Mouse (Mus musculus): Measurements from ENCODE around the gene Rad23a.
A peak's percentile ranks its signal among the peaks of the same experiment; 100 is the strongest.

The Rad23a gene

GRCm38 (mm10) chr8:84813059-84813458 lies 27.4 kb downstream of the Rad23a start:
- peak; percentile 79 for DNase-seq (ENCODE audit: low spot score)

DNA sequence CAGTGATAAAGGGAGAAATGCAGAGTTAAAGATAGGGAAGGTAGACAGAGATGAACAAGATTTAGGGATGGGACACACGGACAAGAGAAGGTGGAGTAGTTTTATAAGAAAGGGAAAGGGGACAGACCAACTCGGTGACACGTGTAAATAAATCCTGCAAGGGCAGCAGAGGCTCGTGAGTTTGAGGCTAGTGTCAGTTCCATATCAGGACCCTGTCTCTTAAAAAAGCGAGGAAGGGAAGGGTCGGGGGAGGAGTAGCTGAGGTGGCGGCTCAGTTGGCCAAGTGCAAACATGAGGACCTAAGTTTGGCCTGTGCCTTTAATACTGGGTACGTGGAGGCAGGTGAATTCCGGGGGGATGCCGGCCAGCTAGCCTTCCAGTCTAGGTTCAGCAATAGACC lies 29.2 kb downstream of the Rad23a start:
- DNase-seq (ENCODE audit: low spot score), result no peak

- DNase-seq (ENCODE audit: low spot score), result peak; percentile 82
Observed at GRCm38 (mm10) chr8:84810896-84811295, 29.6 kb downstream of the Rad23a start.

DNA sequence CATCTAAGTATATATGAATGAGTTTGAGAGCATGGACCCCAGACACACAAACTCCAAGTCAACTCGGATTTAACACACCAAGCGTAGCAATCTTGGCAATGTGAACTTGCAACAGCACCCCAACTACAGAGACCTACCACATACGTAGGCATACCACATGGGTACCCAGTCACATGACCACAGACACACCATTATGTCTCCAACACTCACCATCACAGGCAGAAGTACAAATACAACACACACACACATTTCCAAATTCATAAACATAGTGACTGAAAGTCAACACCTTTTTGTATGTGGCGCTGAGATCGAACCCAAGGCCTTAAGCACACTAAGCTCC lies 30.6 kb downstream of the Rad23a start:
- no peak for DNase-seq (ENCODE audit: low spot score)

DNA sequence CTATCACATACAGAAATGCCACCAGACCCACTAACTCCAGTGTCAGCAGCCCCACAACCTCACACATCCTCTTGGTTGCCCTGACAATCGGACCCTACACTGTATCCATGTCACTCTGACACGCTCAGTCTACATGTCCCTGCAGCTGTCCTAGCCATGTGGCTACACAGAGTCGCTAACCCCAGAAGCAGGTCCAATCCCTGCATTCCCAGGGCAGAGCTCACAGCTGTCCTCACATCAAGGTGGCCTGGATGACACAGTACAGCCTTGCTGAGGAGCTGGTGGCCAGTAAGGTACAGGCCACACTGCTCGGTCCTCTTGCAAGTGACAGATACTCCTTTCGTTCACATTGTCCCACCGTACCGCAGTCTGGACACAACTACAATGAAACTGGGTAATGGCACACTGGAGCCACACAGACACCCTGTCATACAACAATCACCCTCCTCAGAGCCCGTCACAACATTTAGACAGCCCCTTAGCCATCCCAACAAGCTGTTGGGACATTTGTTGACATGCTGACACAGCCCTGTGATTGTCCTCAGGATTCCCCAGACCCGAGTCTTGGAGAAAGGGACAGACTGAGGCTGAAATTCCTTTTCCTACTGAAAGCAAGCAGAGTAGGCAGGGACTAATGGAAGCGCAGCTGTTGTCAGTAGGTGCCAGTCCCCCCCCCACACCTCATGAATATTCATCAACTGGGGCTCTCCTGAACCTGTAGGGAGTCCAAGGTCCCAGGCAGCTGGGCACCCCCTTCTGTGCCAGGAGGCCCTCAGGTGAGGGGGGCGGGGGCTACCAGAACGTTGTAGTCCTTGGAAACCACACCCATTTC lies 31.1 kb downstream of the Rad23a start:
- no peak for DNase-seq (ENCODE audit: low spot score)

- DNase-seq (ENCODE audit: low spot score), result no peak
Observed at GRCm38 (mm10) chr8:84806031-84806430, 34.4 kb downstream of the Rad23a start.

DNA sequence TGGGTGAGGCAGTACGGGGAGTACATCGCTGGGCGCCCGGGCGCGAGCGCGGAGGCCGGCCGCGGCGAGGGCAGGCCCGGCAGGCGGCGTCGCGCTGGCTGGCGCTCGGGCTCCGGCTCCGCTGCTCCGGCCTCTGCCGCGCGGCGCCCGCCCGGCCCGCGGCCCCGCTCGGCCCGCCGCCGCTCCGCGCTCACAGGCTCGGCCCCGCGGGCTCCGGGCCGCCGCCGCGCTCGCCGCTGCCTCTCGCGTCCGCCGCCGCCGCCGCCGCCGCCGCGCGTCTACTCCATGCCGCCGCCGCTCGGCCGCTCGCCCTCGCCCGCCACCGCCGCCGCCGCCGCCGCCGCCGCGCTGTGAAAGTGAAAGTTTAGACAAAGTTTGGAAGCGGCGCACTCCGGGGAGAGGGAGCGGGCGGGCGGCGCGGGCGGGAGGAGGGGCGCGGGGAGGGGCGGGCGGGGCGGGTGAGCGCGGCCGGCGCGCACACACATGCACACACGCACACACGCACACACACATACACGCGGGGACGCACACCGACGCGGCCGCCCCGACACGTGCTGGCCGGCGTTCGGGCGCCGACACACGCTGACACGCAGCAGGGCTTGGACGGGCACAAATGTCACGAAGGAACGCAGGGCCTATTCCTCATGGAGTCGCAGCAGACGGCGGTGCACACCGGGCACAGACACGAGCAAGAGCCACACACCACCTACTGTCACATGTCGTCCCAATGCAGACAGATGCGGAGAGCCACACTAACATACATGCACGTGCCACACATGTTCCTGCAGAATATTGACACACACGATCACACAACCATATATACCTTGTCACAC lies 40.2 kb downstream of the Rad23a start, which contains the start of gene Nfix:
Gene Nfix, minus strand, starts transcription at position 346 of the 833 bp plus-strand sequence.
- DNase-seq (ENCODE audit: low spot score), result peak; percentile 43

DNA sequence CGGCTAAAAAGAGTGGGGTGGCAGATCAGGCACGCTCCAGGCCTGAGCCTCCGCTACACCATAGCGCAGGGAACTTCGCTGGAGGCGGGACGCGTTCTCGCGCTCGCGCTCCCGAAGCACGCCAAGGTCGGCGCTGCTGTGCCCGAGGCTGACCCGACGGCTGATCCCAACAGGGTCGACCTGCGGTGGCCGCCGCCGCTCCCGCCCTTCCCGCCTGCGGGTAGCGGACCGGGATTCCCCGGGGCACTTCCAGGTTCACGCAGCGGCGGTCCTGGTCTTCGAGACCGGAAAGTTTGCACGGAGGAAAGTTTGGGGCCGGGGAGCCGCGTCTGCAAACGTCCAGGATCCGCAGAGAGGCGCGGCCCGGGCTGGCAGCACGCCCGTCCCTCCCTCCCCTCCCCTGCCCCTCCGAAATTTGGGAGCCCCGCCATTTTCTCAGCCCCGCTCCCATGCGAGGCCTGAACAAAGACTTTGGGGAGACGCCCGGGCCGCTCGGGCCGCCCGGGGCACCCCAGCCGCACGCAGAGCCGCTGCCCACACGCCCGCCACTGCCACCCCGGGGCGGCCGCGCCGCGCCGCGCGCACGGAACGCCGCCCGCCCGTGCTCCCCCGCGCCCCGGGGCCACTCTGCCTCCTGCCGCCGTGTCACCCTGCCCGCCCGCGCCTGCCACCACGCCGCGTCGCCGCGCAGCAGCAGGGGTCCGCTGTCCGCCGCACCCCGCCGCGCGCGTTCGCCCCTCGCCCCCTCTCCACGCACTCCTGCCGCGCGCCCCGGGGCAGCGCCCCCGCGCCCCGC lies 41.1 kb downstream of the Rad23a start:
- DNase-seq (ENCODE audit: low spot score), result peak; percentile 9

DNA sequence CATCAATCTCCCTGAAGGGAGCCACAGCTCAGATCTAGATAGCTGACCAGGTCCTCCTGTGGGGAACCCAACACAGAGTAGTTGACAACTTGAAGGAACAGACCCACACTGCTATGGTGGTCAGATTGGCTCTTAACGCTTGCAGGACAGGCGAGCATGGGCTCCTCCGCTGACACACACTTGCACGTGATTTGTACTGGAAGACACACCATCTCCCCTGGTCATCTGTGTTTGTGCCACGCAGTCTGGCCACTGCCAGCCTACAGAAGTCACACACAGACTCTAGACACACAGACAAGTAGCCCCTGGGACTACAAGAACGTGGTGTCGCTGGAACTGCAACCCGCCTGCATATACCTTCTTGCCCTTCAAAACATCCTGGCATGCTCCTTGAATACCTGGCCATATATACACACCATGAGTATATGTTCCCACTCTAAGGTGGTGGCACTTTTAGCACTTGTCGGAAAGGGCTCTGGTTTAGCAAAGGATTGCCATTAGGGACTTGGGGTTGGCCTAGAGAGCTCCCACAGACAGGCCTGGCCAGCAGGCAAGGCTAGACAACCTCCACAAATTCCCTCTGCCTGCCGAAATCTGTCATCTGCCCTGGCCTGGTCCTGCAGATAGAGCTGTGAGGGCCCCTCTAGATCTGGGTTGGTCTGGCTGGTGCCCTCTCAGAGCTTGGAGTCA lies 41.9 kb downstream of the Rad23a start:
- no peak for DNase-seq (ENCODE audit: low spot score)

DNA sequence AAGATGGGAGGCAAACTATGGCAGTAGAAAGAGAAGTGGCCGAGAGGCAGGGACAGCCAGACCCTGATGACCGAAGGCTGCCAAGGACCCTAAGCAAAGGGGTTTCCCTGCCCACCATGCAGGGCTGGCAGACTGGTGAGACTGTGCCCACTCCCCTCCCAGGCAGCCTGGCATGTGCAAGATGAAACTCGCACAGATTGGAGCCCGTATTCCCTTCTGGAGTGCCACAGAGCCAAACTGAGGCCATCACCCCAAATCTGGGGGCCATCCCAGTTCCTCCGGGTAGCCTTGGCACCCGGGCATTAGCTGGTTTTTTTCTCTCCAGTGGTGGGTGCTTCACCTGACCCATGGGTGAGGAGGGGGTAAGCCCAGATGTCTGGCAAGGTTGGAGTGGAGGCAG lies 42.5 kb downstream of the Rad23a start:
- no peak for DNase-seq (ENCODE audit: low spot score)

DNA sequence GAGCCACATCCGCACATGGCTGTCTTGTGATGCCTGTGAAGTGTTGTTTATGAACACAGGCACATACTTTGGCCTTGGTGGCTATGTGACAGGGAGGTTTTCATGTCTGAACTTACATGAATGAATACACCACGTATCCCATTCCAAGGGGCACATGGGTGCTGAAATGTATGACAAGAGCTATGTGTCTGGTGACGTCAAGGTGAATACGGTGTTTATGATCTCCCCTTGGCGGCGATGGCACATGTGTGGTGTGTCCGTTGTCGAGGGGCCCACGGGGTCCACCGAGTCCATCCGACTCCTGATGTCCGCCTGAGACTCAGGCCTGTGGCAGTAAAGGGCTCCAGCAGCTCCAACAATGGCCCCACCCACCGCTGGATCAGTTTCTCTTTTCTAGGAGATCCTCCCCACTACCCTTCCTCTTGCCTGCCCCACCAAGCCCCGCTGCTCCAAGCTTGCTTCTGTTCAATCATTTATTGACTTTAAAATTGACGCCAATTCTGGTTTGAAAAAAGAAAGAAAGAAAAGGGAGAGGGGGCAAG lies 43.1 kb downstream of the Rad23a start:
- DNase-seq (ENCODE audit: low spot score), result no peak

DNA sequence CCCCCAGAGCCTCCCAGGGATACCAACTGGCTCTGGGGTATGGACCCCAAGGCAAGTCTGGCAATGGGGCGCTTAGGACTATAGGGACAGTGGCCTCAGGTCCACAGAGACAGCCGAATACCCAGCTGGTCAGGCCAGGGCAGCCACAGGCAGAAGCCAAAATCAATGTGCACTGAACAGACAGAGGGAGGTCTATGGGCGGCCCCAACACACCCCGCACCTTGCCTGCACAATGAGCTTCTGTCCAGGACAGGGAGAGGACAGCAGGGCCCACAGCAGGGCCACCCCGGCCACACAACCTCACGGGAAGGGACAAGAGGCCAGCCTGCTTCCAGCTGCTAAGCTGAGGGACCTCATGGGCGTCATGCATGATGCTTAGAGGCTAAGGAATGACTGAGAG lies 46.0 kb downstream of the Rad23a start:
- no peak for DNase-seq (ENCODE audit: low spot score)

DNA sequence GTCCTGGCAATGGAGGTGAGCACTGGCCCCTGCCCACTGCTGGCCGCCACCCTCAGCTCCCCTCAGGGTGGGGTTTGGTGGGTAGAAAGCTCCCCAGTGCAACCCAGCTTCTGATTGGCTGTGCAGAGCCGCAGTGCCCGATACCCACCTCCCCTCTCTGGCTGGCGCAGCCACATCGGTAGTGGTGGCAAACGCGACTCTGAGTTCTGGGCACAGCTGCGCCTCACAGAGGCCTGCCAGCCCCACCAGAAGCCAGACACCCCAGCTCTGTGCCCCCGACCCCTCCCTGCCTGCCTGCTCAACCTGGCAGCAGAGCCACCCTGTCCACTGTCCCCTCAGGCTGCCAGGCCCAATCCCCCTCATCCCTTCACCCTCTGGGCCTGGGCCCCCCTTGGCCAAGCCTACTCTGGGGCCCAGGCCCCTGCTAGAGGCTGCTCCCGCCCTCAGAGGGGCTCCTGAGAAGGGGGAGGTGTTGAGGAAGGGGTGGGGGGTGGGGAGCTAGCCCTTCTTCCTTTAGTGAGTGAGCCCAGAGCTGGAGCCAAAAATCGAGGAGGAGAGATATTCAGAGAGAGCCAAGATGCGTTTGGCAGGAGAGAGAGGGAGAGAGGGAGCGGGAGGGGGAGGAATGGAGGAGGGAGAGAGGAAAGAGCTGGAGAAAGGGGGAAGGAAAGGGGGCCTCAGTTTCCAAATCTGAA lies 46.5 kb downstream of the Rad23a start:
- DNase-seq (ENCODE audit: low spot score), result no peak

GRCm38 (mm10) chr8:84793134-84793533 lies 47.3 kb downstream of the Rad23a start:
- DNase-seq (ENCODE audit: low spot score), result no peak

- no peak for DNase-seq (ENCODE audit: low spot score)
Observed at GRCm38 (mm10) chr8:84792429-84792947, 48.0 kb downstream of the Rad23a start.

DNA sequence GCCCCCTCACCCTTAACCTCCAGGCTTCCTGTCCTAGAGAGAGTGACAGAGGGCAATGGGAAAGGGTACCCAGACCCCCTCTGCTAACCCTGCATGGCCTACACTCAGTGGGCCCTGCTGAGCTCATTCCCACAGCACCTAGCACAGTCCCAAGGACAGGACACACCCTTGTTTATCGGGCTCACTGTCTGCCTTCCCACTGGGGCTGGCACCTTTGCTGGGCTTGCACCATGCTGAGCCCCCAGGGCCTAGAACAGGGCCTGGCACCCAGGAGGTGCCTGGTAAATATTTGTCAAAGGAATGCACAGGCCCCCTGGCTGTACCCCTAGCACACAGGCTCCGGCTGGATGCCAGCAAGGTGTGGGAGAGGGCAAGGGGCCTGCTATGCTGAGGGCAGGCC lies 49.9 kb downstream of the Rad23a start:
- no peak for DNase-seq (ENCODE audit: low spot score)

GRCm38 (mm10) chr8:84789855-84790486 lies 50.5 kb downstream of the Rad23a start:
- no peak for DNase-seq (ENCODE audit: low spot score)

DNA sequence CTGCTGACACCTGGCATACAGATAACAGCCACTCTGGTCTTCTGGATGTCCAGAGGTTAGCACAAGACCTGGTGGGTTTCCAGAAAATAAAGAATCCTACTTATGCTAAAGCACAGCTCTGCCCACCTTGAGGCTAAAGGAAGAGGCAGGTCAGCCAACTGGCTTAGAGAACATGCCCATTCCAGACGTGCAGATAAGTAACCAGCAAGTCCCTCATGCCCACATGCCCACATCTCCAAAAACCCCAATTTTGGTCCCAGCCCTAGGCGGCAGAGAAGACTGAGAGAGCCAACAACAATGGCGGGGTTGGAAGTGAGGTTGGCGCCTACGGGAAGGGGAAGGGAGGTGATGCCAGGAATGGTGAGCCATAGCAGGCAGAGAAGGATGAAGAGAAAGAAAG lies 51.1 kb downstream of the Rad23a start:
- no peak for DNase-seq (ENCODE audit: low spot score)

DNA sequence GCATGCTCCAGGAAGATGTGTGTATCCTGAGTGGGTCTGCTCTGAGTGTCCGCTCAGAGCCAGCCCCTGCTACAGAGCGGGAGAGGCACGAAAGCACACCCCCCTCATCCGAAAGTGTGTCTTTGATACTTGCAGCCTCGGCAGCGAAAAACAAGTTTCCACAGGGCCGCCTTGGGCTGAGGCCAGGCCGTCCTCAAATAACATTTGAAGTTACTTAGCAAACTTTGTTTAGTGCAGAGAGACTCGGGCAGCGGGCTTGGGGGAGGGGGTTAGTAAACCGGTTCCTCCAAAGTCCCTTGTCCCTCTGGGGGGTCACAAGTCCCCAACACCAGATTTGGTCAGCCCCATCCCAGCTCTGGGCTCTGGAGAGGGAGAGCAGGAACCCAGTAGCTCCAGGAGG lies 51.6 kb downstream of the Rad23a start:
- no peak for DNase-seq (ENCODE audit: low spot score)

Measured in T-cell, adult 2 months (primary cell).